Mouse (Mus musculus): ENCODE measurements around the gene Zfp963. TPM values are rescaled to one million over a fixed set of nuclear protein-coding genes. Genes with fewer than 3 reads are reported as not detected.

The Zfp963 gene
- total and polyA plus RNA-seq, 2 experiments from 2014 or later = 3.7 to 4.9 TPM

DNA sequence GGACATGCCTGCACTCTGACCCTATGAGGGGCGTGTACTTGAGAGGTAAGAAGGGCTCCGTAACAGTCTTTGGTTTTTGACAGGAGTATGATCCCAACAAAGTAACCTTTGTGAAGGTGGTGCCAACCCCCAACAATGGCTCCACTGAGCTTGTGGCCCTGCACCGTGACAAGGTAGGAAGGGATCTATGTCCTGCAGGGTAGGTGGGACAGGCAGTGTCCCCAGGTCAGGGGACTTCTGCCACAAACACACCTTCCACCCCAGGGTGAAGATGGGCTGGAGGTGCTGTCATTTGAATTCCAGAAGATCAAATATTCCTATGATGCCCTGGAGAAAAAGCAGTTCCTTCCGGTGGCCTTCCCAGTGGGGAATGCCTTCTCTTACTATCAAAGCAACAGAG is 43.9 kb upstream of the Zfp963 start:
- TF ChIP-seq CTCF (IDR thresholded peaks at IDR 0.05; ENCODE audit: low read depth) = no peak
- DNase-seq (ENCODE audit: low spot score) (no peak), ATAC-seq (no peak)
- Histone ChIP-seq H3K4me1 (ENCODE audit: insufficient read depth, low read length) (peaks cover 15% of the 10 kb centered on the region; the same call in 1 of the 2 replicates), H3K36me3 (ENCODE audit: insufficient read depth, low read length) (peaks cover 39% of the 10 kb centered on the region), H3K27ac (no peak overlapping the region), H3K9me3 (ENCODE audit: low read length) (no peaks in the 10 kb centered on the region), H3K4me3 (ENCODE audit: low read length) (no peak overlapping the region), H3K27me3 (ENCODE audit: insufficient read depth, low read length) (no peaks in the 10 kb centered on the region), H3K9ac (replicated peaks; ENCODE audit: low read length) (no peak overlapping the region), H3K4me2 (ENCODE audit: low read depth, low read length) (no peak overlapping the region)
- WGBS = 90% methylated on average over 4 of the region's 4 CpGs

DNA sequence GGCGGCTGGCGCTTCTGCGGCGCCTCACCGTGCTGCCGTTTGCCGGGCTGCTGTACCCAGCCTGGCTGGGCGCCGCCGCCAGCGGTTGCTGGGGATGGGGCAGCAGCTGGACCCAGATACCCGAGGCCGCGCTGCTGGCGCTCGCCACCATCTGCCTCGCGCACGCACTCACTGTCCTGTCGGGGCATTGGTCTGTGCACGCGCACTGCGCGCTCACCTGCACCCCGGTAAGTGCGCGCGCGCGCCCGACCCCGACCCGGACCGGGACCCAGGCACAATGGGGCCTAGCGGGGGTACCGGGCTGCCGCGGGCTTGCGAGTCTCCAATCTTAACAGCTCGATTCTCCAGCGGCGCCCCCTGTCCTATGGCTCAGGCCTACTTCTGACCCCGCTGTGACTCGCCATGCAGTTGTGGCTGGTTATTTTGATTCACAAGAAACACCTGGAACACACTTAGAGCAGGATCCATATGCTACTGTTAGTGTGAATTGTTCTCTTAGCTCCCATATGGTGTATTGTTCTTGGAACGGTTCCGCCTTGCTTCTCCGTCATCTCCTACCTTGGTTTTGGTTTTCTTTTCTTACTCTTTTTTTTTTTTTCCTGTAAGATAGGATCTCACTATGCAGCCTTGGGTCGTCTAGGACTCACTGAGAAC is 41.8 kb upstream of the Zfp963 start:
- DNase-seq (ENCODE audit: low spot score) = peak; percentile 52
- peak overlapping the region; percentile 87 for H3K27ac ChIP-seq
- peak; percentile 76 for ATAC-seq

DNA sequence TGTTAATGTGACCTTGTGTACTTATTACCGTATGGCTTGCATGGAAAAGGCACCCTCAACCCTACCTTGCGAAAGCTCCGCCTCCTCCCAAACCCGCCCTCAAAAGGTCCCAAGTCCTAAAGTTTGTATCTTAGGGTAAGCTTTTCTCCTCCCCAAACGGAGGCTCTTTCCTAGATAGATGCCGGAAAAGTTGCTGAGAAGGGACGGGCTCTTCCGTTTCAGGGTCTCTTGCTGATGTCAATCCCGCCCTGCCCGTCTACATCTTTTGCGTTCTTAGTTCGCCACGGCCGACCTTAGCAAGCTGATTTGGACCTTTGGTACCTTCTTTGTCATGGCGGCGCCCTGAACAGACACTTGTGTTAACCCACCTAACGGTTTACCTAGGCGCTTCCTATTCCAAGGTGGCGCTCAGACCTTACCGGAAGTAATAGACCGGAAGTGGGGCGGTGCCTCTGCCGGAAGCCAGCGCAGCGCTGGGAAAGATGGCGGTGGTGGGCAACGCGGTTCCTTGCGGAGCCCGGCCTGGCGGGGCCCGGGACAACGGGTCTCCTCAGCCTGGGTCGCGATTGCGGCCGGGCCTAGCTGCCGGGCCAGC is 41.1 kb upstream of the Zfp963 start, which contains the start of the genes Atp13a1 and Zfp866:
Gene Atp13a1, plus strand, starts transcription at position 391 of the 595 bp plus-strand sequence.
Gene Zfp866, minus strand, starts transcription at position 406 of the 595 bp plus-strand sequence.
- Histone ChIP-seq H3K36me3 (ENCODE audit: insufficient read depth, low read length) (peaks cover 11% of the 10 kb centered on the region), H3K27ac (peak within 1 kb of the TSS; percentile 87), H3K4me2 (ENCODE audit: low read depth, low read length) (peak within 1 kb of the TSS; percentile 86), H3K9me3 (ENCODE audit: low read length) (no peaks in the 10 kb centered on the region), H3K4me1 (ENCODE audit: insufficient read depth, low read length) (peaks cover 15% of the 10 kb centered on the region; the same call in 1 of the 2 replicates), H3K27me3 (ENCODE audit: insufficient read depth, low read length) (no peaks in the 10 kb centered on the region), H3K4me3 (ENCODE audit: low read length) (peak within 1 kb of the TSS; percentile 91), H3K9ac (replicated peaks; ENCODE audit: low read length) (peak within 1 kb of the TSS; percentile 94)
- ATAC-seq (peak; percentile 96), DNase-seq (ENCODE audit: low spot score) (peak; percentile 93)
- peak; percentile 33; the same call in 1 of the 2 replicates for TF ChIP-seq CTCF (IDR thresholded peaks at IDR 0.05; ENCODE audit: low read depth)
- under 1% methylated on average over 38 of the region's 38 CpGs for WGBS

More for the DNA sequence above, 41.8 kb upstream of the Zfp963 start:
- H3K27me3 ChIP-seq (ENCODE audit: insufficient read depth, low read length) = no peaks in the 10 kb centered on the region
- H3K4me2 ChIP-seq (ENCODE audit: low read depth, low read length) = peak overlapping the region; percentile 86
- H3K4me3 ChIP-seq (ENCODE audit: low read length) = peak overlapping the region; percentile 91
- peak overlapping the region; percentile 94 for H3K9ac ChIP-seq (replicated peaks; ENCODE audit: low read length)
- no peak for TF ChIP-seq CTCF (IDR thresholded peaks at IDR 0.05; ENCODE audit: low read depth)
- no peaks in the 10 kb centered on the region for H3K9me3 ChIP-seq (ENCODE audit: low read length)
- under 1% methylated on average over 48 of the region's 48 CpGs for WGBS
- peaks cover 15% of the 10 kb centered on the region; the same call in 1 of the 2 replicates for H3K4me1 ChIP-seq (ENCODE audit: insufficient read depth, low read length)
- peaks cover 18% of the 10 kb centered on the region for H3K36me3 ChIP-seq (ENCODE audit: insufficient read depth, low read length)

DNA sequence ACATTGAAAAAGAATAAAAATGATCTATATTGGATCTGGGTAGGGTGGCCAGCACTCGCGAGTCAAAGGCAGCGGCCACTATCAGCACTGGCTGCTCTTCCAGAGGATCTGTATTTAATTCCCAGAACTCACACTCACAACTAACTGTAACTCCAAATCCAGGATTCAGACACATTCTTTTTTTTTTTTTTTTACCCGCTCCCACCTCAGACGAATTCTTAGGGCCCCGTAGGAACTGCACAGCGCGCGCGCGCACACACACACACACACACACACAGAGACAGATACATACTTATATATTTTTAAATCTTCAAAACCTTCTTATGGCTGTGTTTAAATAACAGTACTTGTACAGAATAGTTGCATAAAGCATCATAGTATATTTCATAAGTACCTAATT is 40.6 kb upstream of the Zfp963 start:
- Histone ChIP-seq H3K36me3 (ENCODE audit: insufficient read depth, low read length) (peaks cover 8% of the 10 kb centered on the region), H3K27ac (peak overlapping the region; percentile 87; the same call in 1 of the 2 replicates), H3K4me1 (ENCODE audit: insufficient read depth, low read length) (peaks cover 15% of the 10 kb centered on the region; the same call in 1 of the 2 replicates), H3K9me3 (ENCODE audit: low read length) (no peaks in the 10 kb centered on the region), H3K27me3 (ENCODE audit: insufficient read depth, low read length) (no peaks in the 10 kb centered on the region), H3K4me3 (ENCODE audit: low read length) (peak overlapping the region; percentile 91), H3K9ac (replicated peaks; ENCODE audit: low read length) (peak overlapping the region; percentile 94), H3K4me2 (ENCODE audit: low read depth, low read length) (peak overlapping the region; percentile 86)
- no peak for DNase-seq (ENCODE audit: low spot score)
- peak; percentile 10; the same call in 1 of the 2 replicates for ATAC-seq
- TF ChIP-seq CTCF (IDR thresholded peaks at IDR 0.05; ENCODE audit: low read depth) = no peak
- 37% methylated on average over 11 of the region's 11 CpGs for WGBS

DNA sequence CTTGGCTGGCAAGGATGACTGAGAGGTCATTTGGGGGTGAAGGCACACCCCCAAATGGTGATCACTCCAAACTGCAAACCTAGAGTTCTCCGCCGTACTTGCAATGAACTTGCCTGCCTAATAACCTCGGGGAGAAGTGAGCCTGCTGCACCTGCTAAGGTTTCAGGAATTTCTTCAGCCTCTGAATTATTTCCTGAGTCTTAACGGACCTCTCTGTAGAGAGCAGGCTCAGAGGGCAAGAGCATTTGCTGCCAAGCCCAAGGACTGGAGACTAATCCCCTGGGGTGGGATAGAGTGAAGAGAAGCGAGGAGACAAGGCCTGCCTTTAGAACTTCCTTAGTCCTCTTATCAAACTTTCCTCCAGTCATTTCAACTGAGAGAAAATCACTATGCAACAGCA is 40.0 kb upstream of the Zfp963 start:
- Histone ChIP-seq H3K36me3 (ENCODE audit: insufficient read depth, low read length) (peaks cover 2% of the 10 kb centered on the region; the same call in 1 of the 2 replicates), H3K27ac (no peak overlapping the region), H3K9ac (replicated peaks; ENCODE audit: low read length) (no peak overlapping the region), H3K4me2 (ENCODE audit: low read depth, low read length) (no peak overlapping the region), H3K4me1 (ENCODE audit: insufficient read depth, low read length) (peaks cover 15% of the 10 kb centered on the region; the same call in 1 of the 2 replicates), H3K4me3 (ENCODE audit: low read length) (no peak overlapping the region), H3K9me3 (ENCODE audit: low read length) (no peaks in the 10 kb centered on the region), H3K27me3 (ENCODE audit: insufficient read depth, low read length) (no peaks in the 10 kb centered on the region)
- 76% methylated on average over 5 of the region's 5 CpGs for WGBS
- DNase-seq (ENCODE audit: low spot score) (no peak), ATAC-seq (no peak)
- TF ChIP-seq CTCF (IDR thresholded peaks at IDR 0.05; ENCODE audit: low read depth) = no peak

DNA sequence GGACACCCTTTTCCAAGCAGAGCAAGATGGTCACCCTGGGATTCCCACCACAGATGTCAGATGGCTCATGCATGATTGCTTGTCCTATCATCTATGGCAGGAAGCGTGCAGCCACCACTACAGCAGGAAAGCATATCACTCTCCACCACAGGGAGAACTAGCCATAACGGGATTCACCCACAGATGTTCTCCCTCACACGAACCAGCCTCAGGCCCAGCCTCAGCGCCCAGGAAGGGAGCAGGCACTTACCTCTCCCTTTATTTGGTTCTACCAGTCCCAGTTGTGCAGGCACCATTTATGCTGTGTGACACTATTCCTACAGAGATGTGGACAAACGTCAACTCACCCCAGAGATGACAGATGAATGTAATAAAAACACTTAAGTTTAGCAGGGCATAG is 39.3 kb upstream of the Zfp963 start:
- H3K27ac ChIP-seq = no peak overlapping the region
- ATAC-seq (no peak), DNase-seq (ENCODE audit: low spot score) (no peak)
- WGBS = 85% methylated on average over 5 of the region's 5 CpGs
- no peaks in the 10 kb centered on the region for H3K27me3 ChIP-seq (ENCODE audit: insufficient read depth, low read length)
- H3K9me3 ChIP-seq (ENCODE audit: low read length) = no peaks in the 10 kb centered on the region
- H3K4me3 ChIP-seq (ENCODE audit: low read length) = no peak overlapping the region
- TF ChIP-seq CTCF (IDR thresholded peaks at IDR 0.05; ENCODE audit: low read depth) = no peak
- peaks cover 15% of the 10 kb centered on the region; the same call in 1 of the 2 replicates for H3K4me1 ChIP-seq (ENCODE audit: insufficient read depth, low read length)
- H3K9ac ChIP-seq (replicated peaks; ENCODE audit: low read length) = no peak overlapping the region
- no peak overlapping the region for H3K4me2 ChIP-seq (ENCODE audit: low read depth, low read length)
- no peaks in the 10 kb centered on the region for H3K36me3 ChIP-seq (ENCODE audit: insufficient read depth, low read length)
